Mouse (Mus musculus) frontal cortex, adult (tissue): Measurements from ENCODE around the gene Olfr198.
"Not testable (repeated sequence)": the region's sequence is repeated elsewhere in the genome, so short reads cannot be mapped to it uniquely, and the experiment has no call there.

Experiments
- ATAC-seq: cut with Nextera tagmentation; 2 replicates; pipeline ENCODE4 v1.9.2; 2017; ENCODE audit warnings: mild to moderate bottlenecking, moderate library complexity, mixed read lengths; ENCODE audit not compliant: low TSS enrichment

Olfr198 gene

GRCm38 (mm10) chr16:59203433-59203832 is at the start of gene Olfr198:
Olfr198 (minus strand) TSS chr16:59203533.
- not testable (repeated sequence) for ATAC-seq

- no peak for ATAC-seq
Observed at GRCm38 (mm10) chr16:59249684-59250083, 46.4 kb upstream of the Olfr198 start.

- ATAC-seq: not testable (repeated sequence)
Observed at GRCm38 (mm10) chr16:59219667-59220066, 16.3 kb upstream of the Olfr198 start, which contains the start of gene Olfr199. Olfr199 (minus strand) TSS chr16:59219767.

GRCm38 (mm10) chr16:59217861-59218260 is 14.5 kb upstream of the Olfr198 start:
- not testable (repeated sequence) for ATAC-seq

- no peak for ATAC-seq
Observed at GRCm38 (mm10) chr16:59170354-59170753, 33.0 kb downstream of the Olfr198 start, which contains the start of gene Olfr196. Olfr196 (minus strand) TSS chr16:59170454.

GRCm38 (mm10) chr16:59151996-59152395 is 51.3 kb downstream of the Olfr198 start:
- no peak for ATAC-seq
